Mouse (Mus musculus): ENCODE measurements around the gene Cntnap5c.

- TF ChIP-seq POLR2A (IDR thresholded peaks at IDR 0.05; ENCODE audit: control insufficient read depth, extremely low read depth, insufficient read depth, low read length, poor library complexity) = no peak
- no peak for TF ChIP-seq CTCF (IDR thresholded peaks at IDR 0.05; ENCODE audit: borderline replicate concordance, control insufficient read depth, extremely low read depth, insufficient read depth, low read length, poor library complexity)
Measured at GRCm38 (mm10) chr17:57799414-57799985, 30.1 kb downstream of the Cntnap5c start.

All from thymus, adult 2 months (tissue).